Mouse (Mus musculus): ENCODE results near the gene Fam78a.
"Not testable (repeated sequence)": the region's sequence is repeated elsewhere in the genome, so short reads cannot be mapped to it uniquely, and the experiment has no call there.

Fam78a gene

GRCm38 (mm10) chr2:32045375-32045774 is 39.3 kb downstream of the Fam78a start:
- DNase-seq (ENCODE audit: extremely low read depth, low read depth, low spot score): no peak

- no peak for DNase-seq (ENCODE audit: extremely low read depth, low read depth, low spot score)
Measured at GRCm38 (mm10) chr2:32043836-32044235, 40.8 kb downstream of the Fam78a start.

- no peak for DNase-seq (ENCODE audit: extremely low read depth, low read depth, low spot score)
Measured at GRCm38 (mm10) chr2:32041087-32041486, 43.6 kb downstream of the Fam78a start.

DNA sequence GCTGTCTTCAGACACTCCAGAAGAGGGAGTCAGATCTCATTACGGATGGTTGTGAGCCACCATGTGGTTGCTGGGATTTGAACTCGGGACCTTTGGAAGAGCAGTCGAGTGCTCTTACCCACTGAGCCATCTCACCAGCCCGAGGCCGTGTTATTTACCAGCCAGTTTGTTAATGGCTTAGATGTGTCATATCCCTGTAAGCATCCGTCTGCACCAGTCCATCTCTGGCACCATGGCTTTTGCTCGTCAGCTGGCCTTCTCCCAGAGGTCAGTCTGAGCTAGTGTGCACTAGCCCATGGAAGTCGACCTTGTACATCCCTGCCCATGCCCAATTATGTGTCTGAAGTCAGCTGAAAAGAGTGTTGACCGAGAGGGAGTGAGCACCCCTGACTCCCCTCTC is 44.0 kb downstream of the Fam78a start:
- DNase-seq (ENCODE audit: extremely low read depth, low read depth, low spot score): not testable (repeated sequence)

GRCm38 (mm10) chr2:32038661-32039081 is 46.0 kb downstream of the Fam78a start:
- no peak for DNase-seq (ENCODE audit: extremely low read depth, low read depth, low spot score)

DNA sequence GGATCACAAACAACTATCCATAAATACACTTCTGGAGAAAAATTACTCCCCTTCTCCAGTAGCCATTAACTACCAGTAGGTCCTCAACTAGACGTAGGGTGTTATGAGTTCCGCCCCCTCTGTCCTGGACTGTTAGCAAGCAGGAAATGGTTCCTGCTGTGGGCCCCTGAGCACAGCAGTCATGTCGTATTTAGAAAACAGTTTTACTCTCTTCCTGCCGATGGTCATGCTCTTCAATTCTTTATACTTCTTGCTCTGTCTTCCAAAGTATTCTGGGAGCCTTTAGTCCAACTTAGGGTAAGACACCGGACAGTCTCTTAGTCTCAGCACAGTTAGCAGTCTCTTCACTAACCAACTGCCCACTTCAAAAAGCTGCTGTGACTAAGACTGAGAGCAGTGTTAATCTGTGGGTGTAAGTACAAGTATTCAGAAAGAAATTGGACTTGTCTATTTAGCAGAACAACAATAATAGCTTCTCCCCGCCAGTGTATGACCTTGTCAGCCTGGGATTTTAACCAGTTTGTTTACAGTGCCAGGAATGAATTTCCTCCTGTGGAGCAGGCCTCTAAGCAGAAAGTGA is 47.3 kb downstream of the Fam78a start:
- DNase-seq (ENCODE audit: extremely low read depth, low read depth, low spot score): no peak

GRCm38 (mm10) chr2:32034206-32034605 is 50.5 kb downstream of the Fam78a start:
- DNase-seq (ENCODE audit: extremely low read depth, low read depth, low spot score): no peak

GRCm38 (mm10) chr2:32033436-32033835 is 51.2 kb downstream of the Fam78a start:
- peak; percentile 45 for DNase-seq (ENCODE audit: extremely low read depth, low read depth, low spot score)

DNA sequence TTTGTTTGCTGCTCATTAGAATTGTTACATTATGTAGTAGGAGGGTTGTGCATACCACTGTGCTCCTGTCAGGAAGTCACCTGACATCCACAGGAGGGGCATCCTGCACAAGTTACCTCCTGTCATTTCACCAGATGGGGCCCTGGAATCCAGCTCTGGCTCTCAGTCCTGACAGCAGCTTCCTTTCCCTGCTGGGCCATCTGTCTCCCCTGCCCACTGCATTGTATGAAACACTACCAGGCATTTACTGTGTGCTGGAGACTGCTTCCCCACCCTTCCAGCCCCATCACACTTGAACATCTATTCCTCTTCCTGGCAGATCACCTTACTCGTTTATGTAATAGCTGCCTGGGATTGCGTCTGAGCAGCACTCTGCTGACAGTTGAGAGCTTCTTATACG is 55.0 kb downstream of the Fam78a start:
- no peak for DNase-seq (ENCODE audit: extremely low read depth, low read depth, low spot score)

DNA sequence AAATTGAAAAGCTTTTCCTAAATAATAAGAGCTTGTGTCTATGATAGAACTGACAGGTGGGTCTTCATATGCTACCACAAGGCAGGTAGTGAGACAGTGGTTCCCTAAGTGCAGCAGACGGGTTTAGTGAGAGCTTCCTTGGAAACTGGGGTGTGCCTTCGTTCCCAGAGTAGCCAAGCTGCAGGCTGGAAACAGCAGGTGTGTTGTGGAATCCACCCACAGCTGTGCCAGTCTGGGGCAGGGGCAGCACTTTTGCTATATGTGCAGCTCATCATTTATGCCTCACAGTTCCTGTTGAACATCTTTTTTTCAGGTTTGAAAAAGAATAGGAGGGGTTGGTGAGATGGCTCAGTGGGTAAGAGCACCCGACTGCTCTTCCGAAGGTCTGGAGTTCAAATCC is 60.3 kb downstream of the Fam78a start:
- DNase-seq (ENCODE audit: extremely low read depth, low read depth, low spot score): no peak

GRCm38 (mm10) chr2:32020229-32020628 is 64.4 kb downstream of the Fam78a start:
- no peak for DNase-seq (ENCODE audit: extremely low read depth, low read depth, low spot score)

DNA sequence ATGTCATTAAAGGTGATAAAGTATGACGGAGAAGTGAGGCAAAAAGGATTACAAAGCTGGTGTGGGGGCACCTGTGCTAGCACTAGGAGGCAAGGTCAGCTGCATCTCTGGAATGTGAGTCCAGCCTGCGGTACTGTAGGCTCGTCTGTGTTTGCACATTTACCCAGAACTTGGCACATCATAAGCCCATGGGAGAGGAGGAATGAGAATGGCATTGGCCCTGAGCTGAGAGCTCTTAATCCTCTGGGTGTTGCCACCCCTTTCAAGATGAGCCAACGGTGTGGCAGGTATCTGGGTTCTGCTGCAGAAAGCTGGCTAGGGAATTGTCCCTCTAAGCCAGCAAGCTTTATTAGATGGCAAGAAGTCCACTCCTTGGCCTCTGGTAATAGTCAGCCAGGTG is 65.0 kb downstream of the Fam78a start:
- peak; percentile 56 for DNase-seq (ENCODE audit: extremely low read depth, low read depth, low spot score)

- DNase-seq (ENCODE audit: extremely low read depth, low read depth, low spot score): no peak
Measured at GRCm38 (mm10) chr2:32008716-32009115, 75.9 kb downstream of the Fam78a start.

GRCm38 (mm10) chr2:32008311-32008710 is 76.3 kb downstream of the Fam78a start:
- DNase-seq (ENCODE audit: extremely low read depth, low read depth, low spot score): no peak
